Mouse (Mus musculus) MEL (cell line): ENCODE data around the gene Abhd16a. TPM values are rescaled to one million over a fixed set of nuclear protein-coding genes. Genes with fewer than 3 reads are reported as not detected.

Experiments used
- DNase-seq: peaks from one replicate; pipeline ENCODE4 v3.0.0; 2011; ENCODE audit warnings: low read depth, low spot score
- H3K27ac ChIP-seq: 2 replicates; pipeline ENCODE4 v1.5.1; 2012; ENCODE audit warnings: low read depth, mild to moderate bottlenecking, control low read depth, low read length, moderate library complexity; ENCODE audit not compliant: control insufficient read depth
- H3K27me3 ChIP-seq, 2 experiments: fragments of 150-350 bp in 1 of 2; sonication (generic) in 1 of 2; 2 replicates each; pipeline ENCODE4 v1.6.1; 2012; ENCODE audit warnings: low read length in 2 of 2, mild to moderate bottlenecking in 2 of 2, improper control_type of control experiment in 1 of 2, moderate library complexity in 1 of 2; ENCODE audit not compliant: insufficient read depth in 2 of 2, control insufficient read depth in 1 of 2
- H3K36me3 ChIP-seq, 2 experiments: 2 replicates each; pipeline ENCODE4 v1.6.1; 2012 to 2014; ENCODE audit warnings: low read length in 2 of 2, improper control_type of control experiment in 1 of 2, inconsistent platforms in 1 of 2, mild to moderate bottlenecking in 1 of 2; ENCODE audit not compliant: insufficient read depth in 2 of 2, control insufficient read depth in 1 of 2
- H3K4me1 ChIP-seq, 2 experiments: fragments of 150-350 bp in 1 of 2; sonication (generic) in 1 of 2; 2 replicates each; pipeline ENCODE4 v1.6.1; 2012; ENCODE audit warnings: low read length in 2 of 2, improper control_type of control experiment in 1 of 2, mild to moderate bottlenecking in 1 of 2; ENCODE audit not compliant: insufficient read depth in 2 of 2, control insufficient read depth in 1 of 2
- H3K4me3 ChIP-seq, 2 experiments: fragments of 150-350 bp in 1 of 2; sonication (generic) in 1 of 2; 2 replicates each; pipeline ENCODE4 v1.5.1; 2012; ENCODE audit warnings: low read depth in 2 of 2, low read length in 2 of 2, mild to moderate bottlenecking in 2 of 2, moderate library complexity in 2 of 2, control low read depth in 1 of 2, improper control_type of control experiment in 1 of 2; ENCODE audit not compliant: control insufficient read depth in 1 of 2, insufficient read depth in 1 of 2
- H3K79me2 ChIP-seq: 2 replicates; pipeline ENCODE4 v1.6.1; 2012; ENCODE audit warnings: mild to moderate bottlenecking, low read length, moderate library complexity; ENCODE audit not compliant: control insufficient read depth, poor library complexity, insufficient read depth
- H3K9ac ChIP-seq: 2 replicates; pipeline ENCODE4 v1.6.1; 2012; ENCODE audit warnings: low read depth, mild to moderate bottlenecking, control low read depth, low read length, moderate library complexity; ENCODE audit not compliant: control insufficient read depth, poor library complexity, severe bottlenecking
- H3K9me3 ChIP-seq: fragments of 150-350 bp; sonication (generic); replicated peaks from 2 replicates; pipeline ENCODE4 v1.6.1; 2012; ENCODE audit warnings: mild to moderate bottlenecking, low read length, improper control_type of control experiment, moderate library complexity; ENCODE audit not compliant: insufficient read depth
- CHD1 ChIP-seq: IDR thresholded peaks from 2 replicates; pipeline ENCODE4 v1.6.1; 2012; ENCODE audit warnings: low read depth, mild to moderate bottlenecking, inconsistent platforms, low read length, improper control_type of control experiment
- CHD2 ChIP-seq: IDR thresholded peaks from 2 replicates; pipeline ENCODE4 v1.6.1; 2011; ENCODE audit warnings: low read length, improper control_type of control experiment
- EP300 ChIP-seq, 2 experiments: IDR thresholded peaks; 2 replicates each; pipeline ENCODE4 v1.6.1; 2011; ENCODE audit warnings: improper control_type of control experiment in 2 of 2, low read length in 2 of 2, low read depth in 1 of 2, mild to moderate bottlenecking in 1 of 2
- ETS1 ChIP-seq: IDR thresholded peaks from 2 replicates; pipeline ENCODE4 v1.6.1; 2012; ENCODE audit warnings: low read depth, mild to moderate bottlenecking, inconsistent platforms, low read length, improper control_type of control experiment, moderate library complexity
- GABPA ChIP-seq: IDR thresholded peaks from 2 replicates; pipeline ENCODE4 v1.6.1; 2012; ENCODE audit warnings: low read depth, mild to moderate bottlenecking, inconsistent platforms, low read length, improper control_type of control experiment, moderate library complexity
- GATA1 ChIP-seq: IDR thresholded peaks from 2 replicates; pipeline ENCODE4 v1.6.1; 2011; ENCODE audit warnings: low read depth, low read length, improper control_type of control experiment
- HCFC1 ChIP-seq: IDR thresholded peaks from 2 replicates; pipeline ENCODE4 v1.6.1; 2012; ENCODE audit warnings: low read depth, mild to moderate bottlenecking, inconsistent platforms, low read length, improper control_type of control experiment, moderate library complexity
- KAT2A ChIP-seq: conservative IDR thresholded peaks from 2 replicates; pipeline ENCODE4 v1.6.1; 2012; ENCODE audit warnings: low read depth, low read length, improper control_type of control experiment, inconsistent platforms
- MAX ChIP-seq: IDR thresholded peaks from 2 replicates; pipeline ENCODE4 v1.6.1; 2011; ENCODE audit warnings: low read length, improper control_type of control experiment
- MAZ ChIP-seq: IDR thresholded peaks from 2 replicates; pipeline ENCODE4 v1.6.1; 2012; ENCODE audit warnings: low read depth, mild to moderate bottlenecking, inconsistent platforms, low read length, improper control_type of control experiment
- MEF2A ChIP-seq: IDR thresholded peaks from 2 replicates; pipeline ENCODE4 v1.6.1; 2014; ENCODE audit warnings: low read depth, mild to moderate bottlenecking, inconsistent platforms, low read length, improper control_type of control experiment; ENCODE audit not compliant: poor library complexity, insufficient replicate concordance, severe bottlenecking; ENCODE audit errors: extremely low read depth
- MXI1 ChIP-seq: IDR thresholded peaks from 2 replicates; pipeline ENCODE4 v1.6.1; 2011; ENCODE audit warnings: mild to moderate bottlenecking, low read depth, low read length, improper control_type of control experiment
- NELFE ChIP-seq: IDR thresholded peaks from 2 replicates; pipeline ENCODE4 v1.6.1; 2011; ENCODE audit warnings: low read depth, low read length, improper control_type of control experiment
- NRF1 ChIP-seq: IDR thresholded peaks from 2 replicates; pipeline ENCODE4 v1.6.1; 2014; ENCODE audit warnings: low read depth, mild to moderate bottlenecking, inconsistent platforms, low read length, improper control_type of control experiment, moderate library complexity; ENCODE audit not compliant: poor library complexity, insufficient read depth, severe bottlenecking
- POLR2A ChIP-seq, 2 experiments: IDR thresholded peaks; 2 replicates each; pipeline ENCODE4 v1.6.1; 2011 to 2012; ENCODE audit warnings: low read length in 2 of 2, mild to moderate bottlenecking in 2 of 2, control low read depth in 1 of 2, improper control_type of control experiment in 1 of 2, low read depth in 1 of 2, moderate library complexity in 1 of 2; ENCODE audit not compliant: control insufficient read depth in 1 of 2, insufficient read depth in 1 of 2, poor library complexity in 1 of 2
- POLR2AphosphoS2 ChIP-seq: IDR thresholded peaks from 2 replicates; pipeline ENCODE4 v1.6.1; 2011; ENCODE audit warnings: low read length, improper control_type of control experiment
- RCOR1 ChIP-seq: IDR thresholded peaks from 2 replicates; pipeline ENCODE4 v1.6.1; 2012; ENCODE audit warnings: low read depth, mild to moderate bottlenecking, inconsistent platforms, low read length, improper control_type of control experiment
- SIN3A ChIP-seq: IDR thresholded peaks from 2 replicates; pipeline ENCODE4 v1.6.1; 2012; ENCODE audit warnings: low read length, improper control_type of control experiment, inconsistent platforms
- SMC3 ChIP-seq: IDR thresholded peaks from 2 replicates; pipeline ENCODE4 v1.6.1; 2011; ENCODE audit warnings: low read depth, low read length, improper control_type of control experiment
- TBP ChIP-seq: IDR thresholded peaks from 2 replicates; pipeline ENCODE4 v1.8.0; 2011; ENCODE audit warnings: low read depth, low read length, improper control_type of control experiment
- UBTF ChIP-seq: IDR thresholded peaks from 2 replicates; pipeline ENCODE4 v1.6.1; 2012; ENCODE audit warnings: low read depth, mild to moderate bottlenecking, inconsistent platforms, low read length, improper control_type of control experiment, moderate library complexity, borderline replicate concordance; ENCODE audit not compliant: insufficient read depth
- USF1 ChIP-seq: IDR thresholded peaks from 2 replicates; pipeline ENCODE4 v1.6.1; 2014; ENCODE audit warnings: low read depth, mild to moderate bottlenecking, inconsistent platforms, low read length, improper control_type of control experiment, moderate library complexity
- USF2 ChIP-seq, 2 experiments: IDR thresholded peaks; 2 replicates each; pipeline ENCODE4 v1.6.1; 2011 to 2012; ENCODE audit warnings: improper control_type of control experiment in 2 of 2, low read length in 2 of 2, borderline replicate concordance in 1 of 2, inconsistent platforms in 1 of 2, low read depth in 1 of 2, mild to moderate bottlenecking in 1 of 2; ENCODE audit not compliant: insufficient read depth in 1 of 2
- ZMIZ1 ChIP-seq: IDR thresholded peaks from 2 replicates; pipeline ENCODE4 v1.6.1; 2012; ENCODE audit warnings: low read depth, mild to moderate bottlenecking, inconsistent platforms, low read length, improper control_type of control experiment, moderate library complexity
- ZNF384 ChIP-seq: IDR thresholded peaks from 2 replicates; pipeline ENCODE4 v1.6.1; 2012; ENCODE audit warnings: low read depth, mild to moderate bottlenecking, inconsistent platforms, low read length, improper control_type of control experiment
- polyA plus RNA-seq, 2 experiments: library from polyadenylated mRNA; stranded (reverse) in 1 of 2; unstranded in 1 of 2; fragments of >175 nt in 1 of 2; fragments of >200 nt in 1 of 2; gene quantifications; 2 replicates each; pipeline versions ENCODE4 v1.2.1 to v1.2.4; 2012; ENCODE audit warnings: low replicate concordance in 2 of 2, low read depth in 1 of 2; ENCODE audit not compliant: insufficient read length in 2 of 2, insufficient read depth in 1 of 2, missing spikeins in 1 of 2
- total RNA-seq: library from RNA; depleted of rRNA; stranded (reverse); fragments of 300-350 nt; gene quantifications from 2 replicates; pipeline ENCODE4 v1.2.3, GENCODE M21; 2012

The Abhd16a gene
- total and polyA plus RNA-seq, 3 experiments, result 96.1 to 126 TPM; not detected in 1

- TF ChIP-seq EP300 (IDR thresholded peaks at IDR 0.05; ENCODE audit: low read depth in 1 of 2, low read length in 2 of 2) (no peak), POLR2A (IDR thresholded peaks at IDR 0.05; ENCODE audit: control insufficient read depth in 1 of 2, insufficient read depth in 1 of 2, low read depth in 1 of 2, low read length in 2 of 2, poor library complexity in 1 of 2) (no peak), SIN3A (no peak), SMC3 (no peak), GATA1 (no peak), KAT2A (no peak), ZMIZ1 (no peak), MXI1 (no peak), USF1 (no peak), MEF2A (no peak), ZNF384 (no peak), MAZ (no peak), CHD2 (no peak), NRF1 (no peak), UBTF (no peak), NELFE (no peak), ETS1 (no peak), RCOR1 (no peak)
- TF ChIP-seq, all 39 proteins: peak for 0
- Histone ChIP-seq H3K27me3 (no peaks in the 10 kb centered on the region), H3K4me3 (no peak overlapping the region), H3K27ac (no peak overlapping the region), H3K9me3 (no peaks in the 10 kb centered on the region), H3K9ac (no peak overlapping the region), H3K36me3 (peaks cover 0 to 2% of the 10 kb centered on the region in 2 experiments; a peak in 3 of 4 replicates), H3K79me2 (peaks cover 14% of the 10 kb centered on the region), H3K4me1 (peaks cover 2 to 10% of the 10 kb centered on the region in 2 experiments; a peak in 3 of 4 replicates)
- DNase-seq, result no peak
Measured at GRCm38 (mm10) chr17:35094475-35095365, 5.7 kb downstream of the Abhd16a start.

- Histone ChIP-seq H3K4me1 (no peaks in the 10 kb centered on the region), H3K9ac (no peak overlapping the region), H3K27me3 (no peaks in the 10 kb centered on the region), H3K79me2 (peaks cover 2% of the 10 kb centered on the region; the same call in 1 of the 2 replicates), H3K4me3 (no peak overlapping the region), H3K27ac (no peak overlapping the region), H3K9me3 (no peaks in the 10 kb centered on the region), H3K36me3 (no peaks in the 10 kb centered on the region; a peak in 2 of 4 replicates)
- no peak for TF ChIP-seq RCOR1
- TF ChIP-seq CHD1, result no peak
- no peak for TF ChIP-seq HCFC1
- no peak for TF ChIP-seq POLR2AphosphoS2
- TF ChIP-seq GABPA, result no peak
- no peak for TF ChIP-seq TBP
- TF ChIP-seq MAX, result no peak
- no peak for TF ChIP-seq ZMIZ1
- no peak for TF ChIP-seq MAZ
- TF ChIP-seq CHD2, result no peak
- no peak for TF ChIP-seq USF2 (IDR thresholded peaks at IDR 0.05; ENCODE audit: borderline replicate concordance in 1 of 2, insufficient read depth in 1 of 2, low read depth in 1 of 2, low read length in 2 of 2)
- no peak for TF ChIP-seq NELFE
- TF ChIP-seq SMC3, result no peak
- no peak for TF ChIP-seq ETS1
- TF ChIP-seq SIN3A, result no peak
- DNase-seq, result no peak
Measured at GRCm38 (mm10) chr17:35096597-35096996, 7.5 kb downstream of the Abhd16a start.
